Mouse (Mus musculus) kidney, adult 2 months (tissue): ENCODE results near the gene Tbc1d20. TPM values are rescaled to one million over a fixed set of nuclear protein-coding genes. Genes with fewer than 3 reads are reported as not detected.

Experiments used
- DNase-seq: peaks from one replicate; pipeline ENCODE4 v3.0.0; 2021
- H3K27ac ChIP-seq: fragments of 200-500 bp; 2 replicates; pipeline ENCODE4 v1.5.1; 2012; ENCODE audit warnings: low read depth, low read length, control low read depth, inconsistent platforms; ENCODE audit not compliant: insufficient read depth
- H3K27me3 ChIP-seq: fragments of 200-500 bp; replicated peaks from 2 replicates; pipeline ENCODE4 v1.6.1; 2012; ENCODE audit warnings: mild to moderate bottlenecking, moderate library complexity, low read length, inconsistent platforms; ENCODE audit not compliant: control insufficient read depth, insufficient read depth
- H3K36me3 ChIP-seq: fragments of 200-500 bp; 2 replicates; pipeline ENCODE4 v1.6.1; 2012; ENCODE audit warnings: mild to moderate bottlenecking, moderate library complexity, low read length, inconsistent platforms; ENCODE audit not compliant: control insufficient read depth, insufficient read depth
- H3K4me1 ChIP-seq: fragments of 200-500 bp; 2 replicates; pipeline ENCODE4 v1.6.1; 2011; ENCODE audit warnings: low read length; ENCODE audit not compliant: control insufficient read depth, insufficient read depth
- H3K4me3 ChIP-seq: fragments of 200-500 bp; 2 replicates; pipeline ENCODE4 v1.5.1; 2011; ENCODE audit warnings: mild to moderate bottlenecking, low read depth, low read length, control low read depth; ENCODE audit not compliant: insufficient read depth
- CTCF ChIP-seq: fragments of 200-500 bp; conservative IDR thresholded peaks from 2 replicates; pipeline ENCODE4 v1.5.1; 2011; ENCODE audit warnings: low read depth, mild to moderate bottlenecking, control low read depth, low read length, moderate library complexity, mixed read lengths; ENCODE audit not compliant: insufficient read depth, insufficient read length
- POLR2A ChIP-seq: fragments of 200-500 bp; IDR thresholded peaks from one replicate; pipeline ENCODE4 v1.6.1; 2011; ENCODE audit warnings: low read depth, low read length, control low read depth
- WGBS: fragments of 180-500 bp; shearing (Covaris S2); methylation state at CpG from one replicate; pipeline ENCODE4 v1.1.7; 2018; 5-methylcytosine and 5-hydroxymethylcytosine counted together
- polyA plus RNA-seq: library from polyadenylated mRNA; depleted of rRNA; stranded (reverse); fragments of >200 nt; gene quantifications from 2 replicates; pipeline ENCODE4 v1.2.3, GENCODE M21; 2012

Tbc1d20 gene
- polyA plus RNA-seq, 1 experiment, result 59.5 TPM

- 94% methylated on average over 6 of the region's 6 CpGs for WGBS
- no peaks in the 10 kb centered on the region for H3K4me1 ChIP-seq
- H3K4me3 ChIP-seq, result no peak overlapping the region
- H3K27me3 ChIP-seq, result no peaks in the 10 kb centered on the region
- TF ChIP-seq CTCF (no peak), POLR2A (no peak)
- H3K27ac ChIP-seq, result no peak overlapping the region
- peaks cover 8% of the 10 kb centered on the region for H3K36me3 ChIP-seq
- no peak for DNase-seq
These were observed 11.9 kb downstream of the Tbc1d20 start for GRCm38 (mm10) chr2:152305480-152305879.

GRCm38 (mm10) chr2:152307186-152307585, 13.6 kb downstream of the Tbc1d20 start:
- no peak for DNase-seq
- WGBS, result 79% methylated on average over 3 of the region's 3 CpGs
- Histone ChIP-seq H3K4me1 (no peaks in the 10 kb centered on the region), H3K4me3 (no peak overlapping the region), H3K27ac (no peak overlapping the region), H3K27me3 (no peaks in the 10 kb centered on the region), H3K36me3 (peaks cover 8% of the 10 kb centered on the region)
- no peak for TF ChIP-seq CTCF
- no peak for TF ChIP-seq POLR2A

GRCm38 (mm10) chr2:152312996-152313395, 19.4 kb downstream of the Tbc1d20 start:
- no peaks in the 10 kb centered on the region for H3K4me1 ChIP-seq
- TF ChIP-seq CTCF (no peak), POLR2A (no peak)
- H3K4me3 ChIP-seq, result no peak overlapping the region
- peaks cover 7% of the 10 kb centered on the region for H3K36me3 ChIP-seq
- DNase-seq, result peak; percentile 29
- 55% methylated on average over 7 of the region's 7 CpGs for WGBS
- H3K27ac ChIP-seq, result no peak overlapping the region
- H3K27me3 ChIP-seq, result no peaks in the 10 kb centered on the region

- no peaks in the 10 kb centered on the region for H3K27me3 ChIP-seq
- no peak overlapping the region for H3K4me3 ChIP-seq
- no peak for DNase-seq
- no peak overlapping the region for H3K27ac ChIP-seq
- no peaks in the 10 kb centered on the region for H3K4me1 ChIP-seq
- 86% methylated on average over 6 of the region's 6 CpGs for WGBS
- TF ChIP-seq CTCF (no peak), POLR2A (no peak)
- peaks cover 2% of the 10 kb centered on the region for H3K36me3 ChIP-seq
These were observed 20.3 kb downstream of the Tbc1d20 start for GRCm38 (mm10) chr2:152313926-152314325.

GRCm38 (mm10) chr2:152317054-152317453, 23.4 kb downstream of the Tbc1d20 start:
- Histone ChIP-seq H3K27me3 (no peaks in the 10 kb centered on the region), H3K36me3 (peaks cover 2% of the 10 kb centered on the region), H3K27ac (no peak overlapping the region), H3K4me3 (no peak overlapping the region), H3K4me1 (no peaks in the 10 kb centered on the region)
- DNase-seq, result no peak
- TF ChIP-seq CTCF (no peak), POLR2A (no peak)
- WGBS, result 73% methylated on average over 6 of the region's 6 CpGs

GRCm38 (mm10) chr2:152321558-152321957, 27.9 kb downstream of the Tbc1d20 start:
- DNase-seq, result no peak
- TF ChIP-seq CTCF (no peak), POLR2A (no peak)
- 86% methylated on average over 5 of the region's 5 CpGs for WGBS
- Histone ChIP-seq H3K4me3 (no peak overlapping the region), H3K27me3 (no peaks in the 10 kb centered on the region), H3K4me1 (no peaks in the 10 kb centered on the region), H3K36me3 (peaks cover 1% of the 10 kb centered on the region), H3K27ac (no peak overlapping the region)

GRCm38 (mm10) chr2:152322198-152322597, 28.6 kb downstream of the Tbc1d20 start:
- TF ChIP-seq POLR2A (no peak), CTCF (no peak)
- no peak for DNase-seq
- Histone ChIP-seq H3K27ac (no peak overlapping the region), H3K4me3 (no peak overlapping the region), H3K4me1 (no peaks in the 10 kb centered on the region), H3K36me3 (peaks cover 1% of the 10 kb centered on the region), H3K27me3 (no peaks in the 10 kb centered on the region)
- WGBS, result 95% methylated on average over 6 of the region's 6 CpGs
